Mouse (Mus musculus) embryonic facial prominence, embryonic 11.5 days (tissue): ENCODE measurements at regions not wholly inside any gene's neighbourhood (a gene's known extent, or its start where the extent isn't known, plus 50 kb on each side); places are given as distances from the start of the nearest gene placed in this dataset.

ENCODE experiments used
- ATAC-seq: fragments of 200-750 bp; cut with Nextera tagmentation; replicated peaks from 2 replicates; pipeline ENCODE4 v1.8.0; 2017; ENCODE audit warnings: low read depth; ENCODE audit not compliant: insufficient number of reproducible peaks, low FRiP score, low TSS enrichment
- DNase-seq: peaks from one replicate; pipeline ENCODE4 v3.0.0-alpha.2; 2015; ENCODE audit warnings: low spot score
- H3K27ac ChIP-seq: fragments of 300-500 bp; sonication (generic); replicated peaks from 2 replicates; pipeline ENCODE4 v1.5.1; 2014; ENCODE audit warnings: mild to moderate bottlenecking, low read depth, low read length, control low read depth
- H3K27me3 ChIP-seq: fragments of 300-500 bp; sonication (generic); 2 replicates; pipeline ENCODE4 v1.6.1; 2014; ENCODE audit warnings: mild to moderate bottlenecking, low read length, moderate library complexity, mixed read lengths; ENCODE audit not compliant: control insufficient read depth, insufficient read depth
- H3K36me3 ChIP-seq: fragments of 300-500 bp; sonication (generic); replicated peaks from 2 replicates; pipeline ENCODE4 v1.6.1; 2014; ENCODE audit warnings: low read depth, mild to moderate bottlenecking, low read length, moderate library complexity, mixed read lengths; ENCODE audit not compliant: control insufficient read depth, insufficient read depth
- H3K4me1 ChIP-seq: fragments of 300-500 bp; sonication (generic); 2 replicates; pipeline ENCODE4 v1.6.1; 2014; ENCODE audit warnings: low read length, mixed read lengths; ENCODE audit not compliant: control insufficient read depth, insufficient read depth
- H3K4me2 ChIP-seq: fragments of 300-500 bp; sonication (generic); 2 replicates; pipeline ENCODE4 v1.6.1; 2014; ENCODE audit warnings: low read depth, mild to moderate bottlenecking, control low read depth, low read length, moderate library complexity
- H3K4me3 ChIP-seq: fragments of 300-500 bp; sonication (generic); 2 replicates; pipeline ENCODE4 v1.5.1; 2014; ENCODE audit warnings: low read depth, low read length, control low read depth
- H3K9ac ChIP-seq: fragments of 300-500 bp; sonication (generic); replicated peaks from 2 replicates; pipeline ENCODE4 v1.6.1; 2014; ENCODE audit warnings: mild to moderate bottlenecking, control low read depth, low read length
- H3K9me3 ChIP-seq: fragments of 300-500 bp; sonication (generic); replicated peaks from 2 replicates; pipeline ENCODE4 v1.6.1; 2016; ENCODE audit warnings: mild to moderate bottlenecking, low read length, inconsistent platforms, mixed read lengths; ENCODE audit not compliant: control insufficient read depth
- WGBS: fragments of 180-500 bp; shearing (Covaris S2); extraction: QIAGEN DNeasy Blood & Tissue Kit; methylation state at CpG from one replicate; pipeline ENCODE4 v1.1.7; 2014; 5-methylcytosine and 5-hydroxymethylcytosine counted together

- H3K27ac ChIP-seq: no peak overlapping the region
- H3K27me3 ChIP-seq: no peaks in the 10 kb centered on the region
- H3K4me2 ChIP-seq: no peak overlapping the region
- 80% methylated on average over 1 of the region's 1 CpGs for WGBS
- no peaks in the 10 kb centered on the region for H3K4me1 ChIP-seq
- no peaks in the 10 kb centered on the region for H3K9me3 ChIP-seq
- no peak overlapping the region for H3K4me3 ChIP-seq
- DNase-seq (no peak), ATAC-seq (no peak)
- no peaks in the 10 kb centered on the region for H3K36me3 ChIP-seq
- no peak overlapping the region for H3K9ac ChIP-seq
Measured at GRCm38 (mm10) chr3:115837617-115838216, 49.9 kb upstream of the Dph5 start.
